Mouse (Mus musculus) embryonic fibroblast, embryonic 13.5 days (primary cell): ENCODE results near the gene Anp32a. TPM values are rescaled to one million over a fixed set of nuclear protein-coding genes. Genes with fewer than 3 reads are reported as not detected.

Source experiments
- H3K27ac ChIP-seq: 2 replicates; pipeline ENCODE4 v1.5.1; 2012; ENCODE audit warnings: low read length, control low read depth, inconsistent platforms; ENCODE audit not compliant: insufficient read depth
- H3K4me1 ChIP-seq: 2 replicates; pipeline ENCODE4 v1.6.1; 2011; ENCODE audit warnings: low read length; ENCODE audit not compliant: control insufficient read depth, insufficient read depth
- H3K4me3 ChIP-seq: 2 replicates; pipeline ENCODE4 v1.5.1; 2011; ENCODE audit warnings: mild to moderate bottlenecking, control low read depth, low read length; ENCODE audit not compliant: insufficient read depth
- CTCF ChIP-seq: IDR thresholded peaks from 2 replicates; pipeline ENCODE4 v1.5.1; 2011; ENCODE audit warnings: mild to moderate bottlenecking, control low read depth, low read length, moderate library complexity, borderline replicate concordance; ENCODE audit not compliant: insufficient read depth
- POLR2A ChIP-seq: IDR thresholded peaks from 2 replicates; pipeline ENCODE4 v1.6.1; 2011; ENCODE audit warnings: low read depth, mild to moderate bottlenecking, control low read depth, low read length, moderate library complexity
- polyA plus RNA-seq: library from polyadenylated mRNA; stranded (reverse); fragments of >200 nt; gene quantifications from 2 replicates; pipeline ENCODE4 v1.2.4, GENCODE M21; 2011; ENCODE audit warnings: low read depth; ENCODE audit not compliant: missing spikeins, insufficient read length

Anp32a gene
- 352 and 487 TPM in 2 replicates for polyA plus RNA-seq

DNA sequence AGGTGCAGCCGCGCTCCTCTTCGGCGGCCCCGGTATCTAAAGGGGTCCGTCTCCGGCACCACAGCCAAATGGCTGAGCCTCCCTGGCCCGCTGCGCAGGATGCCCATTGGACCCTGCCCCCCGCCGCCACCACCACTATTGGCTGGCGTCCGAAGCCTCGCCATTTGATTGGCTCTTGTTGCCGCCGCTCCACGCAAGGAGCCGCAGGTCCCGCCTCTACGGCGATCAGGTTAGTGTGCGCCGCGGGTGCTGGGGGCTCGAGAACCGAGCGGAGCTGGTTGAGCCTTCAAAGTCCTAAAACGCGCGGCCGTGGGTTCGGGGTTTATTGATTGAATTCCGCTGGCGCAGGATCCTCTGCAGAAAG lies at the start of gene Anp32a:
TSS of gene Anp32a (plus strand) at position 171 of the 364 bp plus-strand sequence.
- H3K27ac ChIP-seq = peak within 1 kb of the TSS; percentile 96
- no peak for TF ChIP-seq CTCF
- TF ChIP-seq POLR2A = peak; percentile 67; the same call in 1 of the 2 replicates
- peak within 1 kb of the TSS; percentile 87 for H3K4me3 ChIP-seq
- no peaks in the 10 kb centered on the region for H3K4me1 ChIP-seq

DNA sequence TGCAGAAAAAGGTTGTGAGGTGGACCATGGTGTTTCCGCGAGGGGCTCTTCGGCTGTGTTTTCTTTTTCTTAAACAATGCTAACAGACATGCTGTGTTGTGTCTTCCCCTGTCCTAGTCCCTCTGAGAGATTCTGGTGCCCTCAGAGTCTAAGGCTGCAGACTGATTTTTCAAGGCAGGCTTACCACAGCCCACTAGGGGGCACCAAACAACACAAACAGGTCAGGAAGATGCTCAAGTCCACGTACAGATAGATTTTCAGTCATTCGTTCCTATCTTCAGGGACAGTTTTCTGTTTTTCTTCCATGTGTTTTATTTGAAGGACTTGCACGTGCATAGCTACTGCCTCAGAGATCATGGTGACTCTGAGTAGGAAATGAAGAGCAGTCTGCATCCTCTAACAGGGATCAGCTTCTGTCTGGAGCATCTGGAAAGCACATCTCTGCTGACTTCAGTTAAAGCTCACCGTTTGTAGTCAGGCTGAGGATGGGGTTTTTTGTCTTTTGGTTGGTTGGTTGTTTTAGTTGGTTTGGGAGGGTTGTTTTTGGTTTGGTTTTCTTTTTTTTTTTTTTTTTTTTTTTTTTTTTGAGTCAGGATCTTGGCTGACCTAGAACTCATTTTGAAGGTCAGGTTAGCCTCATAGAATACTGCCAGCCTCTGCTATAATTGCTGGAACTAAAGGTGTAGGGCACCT lies 45.9 kb upstream of the Anp32a start:
- TF ChIP-seq POLR2A (no peak), CTCF (peak; percentile 57; the same call in 1 of the 2 replicates)
- H3K4me3 ChIP-seq = no peak overlapping the region
- peaks cover 3% of the 10 kb centered on the region; the same call in 1 of the 2 replicates for H3K4me1 ChIP-seq
- H3K27ac ChIP-seq = no peak overlapping the region

DNA sequence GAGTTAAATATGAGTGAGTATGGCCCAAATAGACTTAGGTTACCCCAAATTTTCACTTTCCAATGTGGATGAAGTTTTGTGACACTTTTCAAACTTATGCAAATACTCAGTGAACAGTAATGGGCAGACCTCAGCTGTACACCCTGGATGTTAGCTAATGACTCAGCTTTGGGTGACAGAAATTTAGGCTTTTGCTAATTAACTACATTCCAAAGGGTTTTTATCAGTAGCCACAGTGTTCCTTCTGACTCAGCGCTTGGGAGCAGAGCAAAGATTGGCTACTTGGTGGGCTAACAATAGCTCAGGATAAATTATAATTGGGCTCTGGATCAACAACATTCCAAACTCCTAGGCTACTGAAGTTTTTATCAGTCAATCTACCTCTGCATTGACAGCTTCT lies 44.2 kb upstream of the Anp32a start:
- H3K27ac ChIP-seq = no peak overlapping the region
- TF ChIP-seq POLR2A (no peak), CTCF (no peak)
- no peak overlapping the region for H3K4me3 ChIP-seq
- peaks cover 3% of the 10 kb centered on the region; the same call in 1 of the 2 replicates for H3K4me1 ChIP-seq

DNA sequence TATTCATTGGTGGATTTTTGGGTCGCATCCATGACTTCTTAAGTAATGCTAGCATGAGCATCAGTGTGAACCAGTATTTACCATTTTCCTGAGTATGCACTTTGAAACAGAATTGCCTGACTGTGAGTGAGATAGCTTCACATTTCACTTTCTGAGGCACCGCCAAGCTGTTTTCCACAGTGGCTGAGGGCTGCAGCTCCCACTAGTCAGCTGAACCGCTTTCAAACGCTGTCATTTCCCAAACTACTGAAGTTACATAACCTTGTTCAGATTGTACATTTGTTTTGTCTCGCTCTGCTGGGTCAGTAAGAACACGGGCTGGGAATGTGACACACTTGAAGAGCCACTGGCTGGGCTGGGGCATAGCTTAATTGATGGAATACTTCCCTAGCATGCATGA lies 25.5 kb upstream of the Anp32a start:
- Histone ChIP-seq H3K27ac (no peak overlapping the region), H3K4me1 (no peaks in the 10 kb centered on the region), H3K4me3 (no peak overlapping the region)
- TF ChIP-seq POLR2A = no peak
- no peak for TF ChIP-seq CTCF

DNA sequence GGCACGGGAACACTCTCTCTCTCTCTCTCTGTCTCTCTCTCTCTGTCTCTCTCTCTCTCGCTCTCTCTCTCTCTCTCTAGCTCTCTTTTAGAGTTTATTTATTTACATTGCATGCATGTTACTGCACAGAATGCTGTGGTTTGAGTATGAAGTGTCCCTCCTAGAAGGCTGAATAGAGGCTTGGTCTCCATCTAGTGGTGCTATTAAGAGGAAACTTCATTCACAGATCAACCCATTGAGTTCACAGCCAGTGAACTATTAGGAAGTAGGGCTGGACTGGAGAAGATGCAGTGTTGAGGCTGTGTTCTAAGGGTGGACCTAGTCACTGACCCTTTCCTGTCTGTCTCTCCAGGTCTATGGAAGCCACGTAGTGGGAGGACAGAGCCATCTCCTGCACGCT lies 22.4 kb upstream of the Anp32a start:
- TF ChIP-seq POLR2A (no peak), CTCF (no peak)
- H3K27ac ChIP-seq = no peak overlapping the region
- H3K4me1 ChIP-seq = no peaks in the 10 kb centered on the region
- H3K4me3 ChIP-seq = no peak overlapping the region

DNA sequence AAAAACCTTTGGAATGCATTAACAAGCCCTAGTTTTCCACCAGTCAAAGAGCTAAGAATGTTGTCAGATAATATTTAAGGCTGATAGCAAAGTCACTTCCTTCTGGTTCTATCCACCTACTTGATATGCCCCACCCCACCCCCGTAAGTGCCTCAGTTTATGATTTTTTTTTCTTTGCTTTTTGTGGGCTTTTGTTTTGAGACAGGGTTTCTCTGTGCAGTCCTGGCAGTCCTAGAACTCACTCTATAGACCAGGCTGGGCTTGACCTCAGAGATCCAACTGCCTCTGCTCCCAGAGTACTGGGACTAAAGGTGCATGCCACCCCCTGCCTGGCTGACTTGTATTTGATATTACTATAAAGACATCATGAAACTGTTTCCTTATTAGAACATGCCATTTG lies 17.3 kb upstream of the Anp32a start:
- no peak overlapping the region for H3K4me3 ChIP-seq
- no peak overlapping the region for H3K27ac ChIP-seq
- TF ChIP-seq CTCF (no peak), POLR2A (no peak)
- no peaks in the 10 kb centered on the region for H3K4me1 ChIP-seq

DNA sequence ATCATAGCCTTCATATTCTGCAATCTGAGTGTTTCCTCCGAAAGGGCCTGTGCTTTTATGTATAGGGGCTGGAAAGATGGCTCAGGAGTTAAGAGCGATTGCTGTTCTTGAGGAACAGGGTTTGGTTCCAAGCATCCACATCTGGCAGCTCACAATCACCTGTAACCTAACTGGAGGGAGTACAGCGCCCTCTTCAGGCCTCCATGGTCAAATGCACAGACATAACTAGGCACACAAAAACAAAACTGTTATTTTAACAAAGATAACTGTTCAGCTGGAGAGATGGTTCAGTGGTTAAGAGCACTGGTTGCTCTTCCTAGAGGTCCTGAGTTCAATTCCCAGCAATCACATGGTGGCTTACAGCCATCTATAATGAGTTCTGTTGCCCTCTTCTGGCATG lies 15.1 kb upstream of the Anp32a start:
- TF ChIP-seq POLR2A (no peak), CTCF (no peak)
- H3K27ac ChIP-seq = no peak overlapping the region
- H3K4me3 ChIP-seq = no peak overlapping the region
- no peaks in the 10 kb centered on the region for H3K4me1 ChIP-seq

DNA sequence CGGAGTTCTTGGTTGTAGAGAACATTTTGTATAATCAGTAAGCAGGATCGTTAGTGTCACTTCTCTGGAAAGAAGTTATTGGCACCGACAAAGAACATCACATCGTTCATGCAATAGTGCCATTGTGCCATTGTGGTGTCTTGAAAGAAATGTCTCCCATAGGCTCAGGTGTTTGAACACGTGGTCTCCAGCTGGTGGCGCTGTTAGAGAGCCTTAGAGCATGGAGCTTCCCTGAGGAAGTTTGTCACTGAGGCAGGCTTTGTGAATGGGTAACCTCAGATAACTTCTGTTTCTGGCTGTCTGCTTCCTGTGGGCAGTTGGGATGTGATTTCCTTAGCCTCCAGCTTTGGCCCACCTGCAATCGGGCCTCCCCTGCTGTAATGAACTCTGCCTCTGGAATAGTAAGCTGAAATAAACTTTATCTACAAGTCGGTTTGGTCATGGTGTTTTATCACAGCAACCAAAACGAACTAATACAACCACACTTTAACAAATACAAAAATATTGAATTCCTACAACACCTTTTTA lies 6.7 kb upstream of the Anp32a start:
- Histone ChIP-seq H3K4me3 (no peak overlapping the region), H3K27ac (no peak overlapping the region), H3K4me1 (no peaks in the 10 kb centered on the region)
- TF ChIP-seq POLR2A (no peak), CTCF (no peak)

DNA sequence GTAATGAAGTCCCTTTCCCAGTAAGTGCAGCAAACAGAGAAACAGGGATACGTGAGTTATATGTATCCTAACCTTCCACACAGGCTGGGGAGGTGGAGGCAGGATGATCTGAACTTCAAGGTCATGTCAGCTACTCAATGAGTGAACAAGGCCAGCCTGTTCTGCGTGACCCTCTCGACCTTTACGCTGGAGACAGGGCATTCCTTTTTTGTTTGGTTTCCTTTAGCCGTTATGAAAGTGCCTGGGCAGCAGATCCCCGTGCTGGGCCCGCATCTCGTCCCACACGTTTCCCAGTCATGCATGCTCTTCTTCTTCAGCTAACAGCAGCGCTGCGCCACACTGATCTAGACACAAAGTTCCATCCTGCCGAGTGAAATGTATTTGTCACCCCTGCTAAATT lies 5.7 kb upstream of the Anp32a start:
- no peak overlapping the region for H3K27ac ChIP-seq
- TF ChIP-seq POLR2A = no peak
- TF ChIP-seq CTCF = no peak
- H3K4me3 ChIP-seq = no peak overlapping the region
- H3K4me1 ChIP-seq = no peaks in the 10 kb centered on the region

DNA sequence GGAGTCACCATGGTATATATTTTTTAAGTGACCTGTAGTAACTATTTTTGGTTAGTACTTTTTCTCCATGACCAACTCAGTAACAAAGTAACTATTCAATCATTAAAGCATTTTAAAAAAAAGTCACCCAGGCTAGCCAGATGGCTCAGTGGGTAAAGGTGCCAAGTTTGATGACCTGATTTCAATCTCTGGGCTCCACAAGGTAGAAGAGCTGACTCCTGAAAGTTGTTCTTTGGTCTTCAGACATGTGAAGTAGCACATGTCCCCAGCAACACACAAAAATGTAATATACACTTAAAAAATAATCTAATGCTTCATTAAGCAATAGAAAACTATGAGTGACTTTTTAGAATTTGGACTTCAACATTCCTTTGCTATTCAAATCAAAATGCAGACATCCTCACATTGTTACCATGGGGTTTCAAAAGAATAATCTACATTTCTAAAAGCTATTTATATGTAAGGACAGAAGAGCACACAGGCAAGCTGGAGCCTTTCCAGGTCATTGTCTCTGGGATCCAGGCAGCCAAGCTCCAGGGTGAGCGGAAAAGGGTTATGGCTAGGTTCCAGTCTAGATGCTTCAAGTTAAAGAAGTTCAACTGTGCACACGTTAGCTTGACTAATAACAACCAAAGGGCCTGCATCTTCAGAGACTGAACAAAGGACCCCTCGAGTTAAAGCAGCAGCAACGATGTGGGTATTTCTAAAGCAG lies 3.0 kb upstream of the Anp32a start:
- H3K4me3 ChIP-seq = no peak overlapping the region
- H3K27ac ChIP-seq = no peak overlapping the region
- no peaks in the 10 kb centered on the region for H3K4me1 ChIP-seq
- TF ChIP-seq POLR2A (no peak), CTCF (no peak)
